Mouse (Mus musculus) cerebellum, postnatal 14 days (tissue): ENCODE measurements at regions not wholly inside any gene's neighbourhood (a gene's known extent, or its start where the extent isn't known, plus 50 kb on each side); places are given as distances from the start of the nearest gene placed in this dataset.
A peak's percentile ranks its signal among the peaks of the same experiment; 100 is the strongest.

ENCODE experiments used
- DNase-seq, 2 experiments: peaks; one replicate each; pipeline ENCODE4 v3.0.0; 2021; ENCODE audit warnings: mixed read lengths in 2 of 2

DNA sequence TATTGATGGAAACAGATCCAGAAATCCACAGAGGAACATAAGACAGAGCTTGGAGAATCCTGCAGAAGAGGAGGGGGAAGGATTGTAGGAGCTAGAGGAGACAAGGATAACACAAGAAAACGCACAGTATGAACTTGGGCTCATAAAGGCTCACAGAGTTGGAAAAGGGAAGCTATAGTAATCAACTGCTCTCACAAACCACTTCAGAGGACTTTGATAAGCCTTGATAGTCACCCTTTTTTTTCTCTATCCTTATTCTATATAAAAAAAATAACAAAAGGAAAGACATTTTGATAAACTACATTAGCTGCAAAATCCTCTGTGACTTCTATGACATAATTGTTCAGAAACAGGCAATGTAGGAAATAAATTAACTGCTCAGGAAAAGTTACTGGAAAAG is 355.4 kb upstream of the Ndst4 start:
- DNase-seq = no peak

DNA sequence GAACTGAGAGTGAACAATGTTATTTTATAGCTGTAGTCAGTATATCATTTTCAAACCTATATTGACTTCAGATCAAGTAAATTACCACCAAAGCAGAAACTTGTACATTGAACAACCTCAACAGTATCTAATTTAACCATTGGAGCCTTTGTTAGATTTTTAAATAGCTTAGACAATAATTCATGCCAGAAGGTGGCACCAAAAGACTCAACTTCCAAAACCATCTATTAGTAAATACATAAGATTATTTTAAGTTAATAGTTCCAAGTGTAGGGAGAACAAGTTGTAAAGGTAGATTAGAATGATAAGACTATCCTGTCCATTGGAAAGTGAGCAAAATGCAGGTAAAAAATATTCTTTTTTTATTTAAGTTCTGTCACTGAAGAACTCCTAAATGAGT is 354.2 kb upstream of the Ndst4 start:
- DNase-seq = no peak

DNA sequence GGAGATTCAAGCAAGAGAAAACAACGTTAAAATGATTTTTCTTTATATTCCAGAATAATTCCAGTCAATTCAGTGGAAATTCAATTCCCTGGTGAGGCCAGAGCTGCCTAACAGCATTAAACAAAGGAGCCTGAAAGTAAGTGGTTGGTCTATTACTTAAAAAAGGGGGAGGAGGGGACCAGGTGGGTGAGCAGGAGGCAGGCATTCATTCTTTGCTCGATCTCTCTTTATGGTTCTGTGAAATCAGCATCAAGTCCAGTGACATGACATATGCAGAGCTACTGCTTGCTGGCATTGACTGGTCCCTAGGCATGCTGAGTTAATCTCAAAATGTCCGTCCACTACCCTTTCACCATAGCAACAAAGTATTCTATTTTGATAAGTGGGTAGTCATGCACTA is 351.0 kb upstream of the Ndst4 start:
- peak in 1 of 2 experiments; percentile 6 for DNase-seq

DNA sequence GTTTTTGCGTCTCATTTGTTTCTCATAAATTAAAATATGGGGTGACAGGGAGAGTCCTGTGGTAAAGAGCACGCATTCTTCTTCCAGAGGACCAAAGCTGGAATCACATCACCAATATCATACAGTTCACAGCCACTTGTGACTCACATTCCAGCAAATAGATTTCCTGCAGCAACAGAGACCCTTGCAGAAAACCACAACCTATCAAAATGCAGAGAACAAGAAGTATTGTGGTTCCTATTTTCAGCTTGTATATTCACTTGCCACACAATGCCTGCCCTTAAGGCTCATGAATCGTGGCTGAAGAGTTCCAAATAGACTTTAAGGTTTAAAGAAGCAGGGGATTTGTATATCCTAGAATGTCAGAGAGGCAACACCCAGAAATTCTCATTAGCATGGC is 331.2 kb upstream of the Ndst4 start:
- no peak for DNase-seq

DNA sequence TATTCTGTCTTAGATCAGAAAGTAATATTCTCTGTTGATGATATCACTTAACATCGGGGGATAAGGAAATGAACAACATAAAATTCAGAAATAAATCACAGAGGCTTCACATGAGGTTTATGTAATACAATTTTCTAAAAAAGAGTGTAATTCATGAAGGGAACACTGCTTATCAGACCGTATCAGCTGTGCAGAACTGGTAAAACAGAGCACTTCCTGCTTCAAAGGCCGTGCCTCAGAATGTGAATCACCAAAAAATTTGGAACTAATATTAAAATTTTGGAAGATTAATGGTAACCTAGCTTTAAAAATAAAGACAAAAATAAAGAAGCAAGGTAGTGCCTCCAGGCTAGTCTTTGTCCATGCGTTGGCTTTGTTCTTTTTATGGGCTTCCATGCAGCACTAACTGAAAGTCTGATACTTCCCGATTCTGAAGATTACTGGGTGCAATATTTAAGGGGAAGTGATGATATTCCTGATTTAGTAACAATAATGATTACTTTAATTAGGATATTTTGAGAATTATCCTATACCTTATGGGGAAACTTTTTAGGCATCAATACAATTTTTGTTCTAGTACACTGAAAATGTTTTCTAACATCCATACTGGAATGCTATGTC is 310.8 kb upstream of the Ndst4 start:
- no peak for DNase-seq
